ENCODE assay signal across 8 mouse cellular contexts in genomic region chr5:30233042-30233441, GRCm38 (mm10). TPM values are rescaled to one million over a fixed set of nuclear protein-coding genes. Genes with fewer than 3 reads are reported as not detected.
DNase-seq lines count a peak whose midpoint lies in the region; ATAC-seq and TF ChIP-seq lines count a peak whose summit lies in the region.

No protein-coding gene starts in this region.

- no peaks in the 10 kb centered on the region for H3K4me1 ChIP-seq in embryonic facial prominence, embryonic 11.5 days (ENCODE audit: control insufficient read depth, insufficient read depth, low read length)
- H3K4me1 ChIP-seq in intestine, embryonic 16.5 days (ENCODE audit: control insufficient read depth, insufficient read depth, low read length): peaks cover 18% of the 10 kb centered on the region
- H3K4me1 ChIP-seq in stomach, embryonic 15.5 days: peaks cover 13% of the 10 kb centered on the region; the same call in 1 of the 2 replicates

- TF ChIP-seq CTCF in layer of hippocampus, adult 2 months (conservative IDR thresholded peaks at IDR 0.05): no peak

- H3K9me3 ChIP-seq in embryonic facial prominence, embryonic 11.5 days (replicated peaks; ENCODE audit: control insufficient read depth, low read length): no peaks in the 10 kb centered on the region
- peaks cover 5% of the 10 kb centered on the region; the same call in 1 of the 2 replicates for H3K9me3 ChIP-seq in intestine, embryonic 16.5 days (ENCODE audit: control insufficient read depth, low read length)
- H3K9me3 ChIP-seq in stomach, embryonic 15.5 days: no peaks in the 10 kb centered on the region

- H3K79me2 ChIP-seq in macrophage (ENCODE audit: inconsistent target): peaks cover 69% of the 10 kb centered on the region

- H3K36me3 ChIP-seq in embryonic facial prominence, embryonic 11.5 days (replicated peaks; ENCODE audit: control insufficient read depth, insufficient read depth, low read depth, low read length): no peaks in the 10 kb centered on the region
- H3K36me3 ChIP-seq in intestine, embryonic 16.5 days (ENCODE audit: control insufficient read depth, insufficient read depth, low read length): 0 out of 2 replicates have a peak, but pooled peaks cover 3% of the 10 kb centered on the region
- no peaks in the 10 kb centered on the region for H3K36me3 ChIP-seq in macrophage (ENCODE audit: inconsistent target)
- H3K36me3 ChIP-seq in stomach, embryonic 15.5 days: no peaks in the 10 kb centered on the region

- peak overlapping the region; percentile 93 for H3K4me3 ChIP-seq in layer of hippocampus, adult 2 months
- H3K4me3 ChIP-seq in embryonic facial prominence, embryonic 11.5 days (ENCODE audit: low read depth, low read length): peak overlapping the region; percentile 86
- peak overlapping the region; percentile 91 for H3K4me3 ChIP-seq in intestine, embryonic 16.5 days (ENCODE audit: low read length)
- H3K4me3 ChIP-seq in macrophage (ENCODE audit: inconsistent target): peak overlapping the region; percentile 77
- peak overlapping the region; percentile 87 for H3K4me3 ChIP-seq in stomach, embryonic 15.5 days (replicated peaks)

- H3K9ac ChIP-seq in embryonic facial prominence, embryonic 11.5 days (replicated peaks; ENCODE audit: low read length): peak overlapping the region; percentile 85
- peak overlapping the region; percentile 93 for H3K9ac ChIP-seq in intestine, embryonic 16.5 days (ENCODE audit: low read depth, low read length)
- peak overlapping the region; percentile 75 for H3K9ac ChIP-seq in stomach, embryonic 15.5 days

- intact Hi-C loops in gastrocnemius, postnatal 14 days (cut with DNase I; ENCODE audit: low total_unique reads): no loop called here

- peak in 1 of 2 experiments; percentile 1 for DNase-seq in layer of hippocampus, adult 2 months (ENCODE audit: low spot score in 2 of 2)
- no peak for DNase-seq in layer of hippocampus, adult 9-11 months
- peak; percentile 64 for DNase-seq in MEL-GATA-1-ER (ENCODE audit: extremely low read depth, low read depth)
- peak; percentile 52 for DNase-seq in embryonic facial prominence, embryonic 11.5 days (ENCODE audit: low spot score)
- no peak for DNase-seq in gastrocnemius, postnatal 14 days

- peak overlapping the region; percentile 92 for H3K27ac ChIP-seq in layer of hippocampus, adult 2 months
- peak overlapping the region; percentile 79 for H3K27ac ChIP-seq in embryonic facial prominence, embryonic 11.5 days (replicated peaks; ENCODE audit: low read depth, low read length)
- peak overlapping the region; percentile 94 for H3K27ac ChIP-seq in intestine, embryonic 16.5 days (ENCODE audit: low read length)
- no peak overlapping the region for H3K27ac ChIP-seq in macrophage
- H3K27ac ChIP-seq in stomach, embryonic 15.5 days: peak overlapping the region; percentile 92

- peak overlapping the region; percentile 74 for H3K4me2 ChIP-seq in embryonic facial prominence, embryonic 11.5 days (ENCODE audit: low read depth, low read length)
- peak overlapping the region; percentile 74 for H3K4me2 ChIP-seq in intestine, embryonic 16.5 days (ENCODE audit: low read depth, low read length)
- H3K4me2 ChIP-seq in stomach, embryonic 15.5 days: peak overlapping the region; percentile 75

- H3K27me3 ChIP-seq in embryonic facial prominence, embryonic 11.5 days (ENCODE audit: control insufficient read depth, insufficient read depth, low read length): no peaks in the 10 kb centered on the region
- H3K27me3 ChIP-seq in intestine, embryonic 16.5 days (replicated peaks; ENCODE audit: control insufficient read depth, insufficient read depth, low read length): no peaks in the 10 kb centered on the region
- no peaks in the 10 kb centered on the region for H3K27me3 ChIP-seq in stomach, embryonic 15.5 days (replicated peaks)

- no peak for ATAC-seq in embryonic facial prominence, embryonic 11.5 days (replicated peaks; ENCODE audit: insufficient number of reproducible peaks, low FRiP score, low TSS enrichment, low read depth)
- no peak for ATAC-seq in intestine, embryonic 16.5 days
- ATAC-seq in stomach, embryonic 15.5 days (ENCODE audit: insufficient read depth, low FRiP score, low read depth): no peak

- 2% methylated on average over 15 of the region's 15 CpGs for WGBS in embryonic facial prominence, embryonic 11.5 days
- 3% methylated on average over 15 of the region's 15 CpGs for WGBS in intestine, embryonic 16.5 days
- WGBS in macrophage (ENCODE audit: missing documents): 3% methylated on average over 15 of the region's 15 CpGs
- 5% methylated on average over 15 of the region's 15 CpGs for WGBS in stomach, embryonic 15.5 days

RNA-seq across cellular contexts. Expression of gene Selenoi, which starts 0.7 kb away (rescaled TPM):
- total RNA-seq in layer of hippocampus, adult 2 months (2021): 10 to 100 TPM; 34.9 to 35.3 TPM
- 18.7 and 19.9 TPM in 2 replicates for polyA plus RNA-seq in embryonic facial prominence, embryonic 11.5 days (2014; fragmentation: Nextera tagmentation; extraction: Ambion mirVana)
- polyA plus RNA-seq in intestine, embryonic 16.5 days (2015; fragmentation: Nextera tagmentation; extraction: Ambion mirVana): 52.2 and 57.8 TPM in 2 replicates
- total RNA-seq in macrophage (2018; cell fraction: chromatin; rRNA removed): 10 to 100 TPM in 16 of 26 experiments, 1 to 10 TPM in 10; 2.5 to 32.6 (median 14.8) TPM
- 10 to 100 TPM in 2 of 26 experiments, 1 to 10 TPM in 24; 3.9 to 11.5 (median 6.7) TPM for total RNA-seq in macrophage (2018; cell fraction: cytosol; rRNA removed)
- 10 to 100 TPM in 15 of 26 experiments, 1 to 10 TPM in 11; 5.1 to 33.3 (median 13.0) TPM for total RNA-seq in macrophage (2018; cell fraction: nucleus; rRNA removed)
- 4.8 to 9.1 TPM (median 7.1 TPM) in 3 replicates for polyA plus RNA-seq in macrophage (2018)
- polyA plus RNA-seq in stomach, embryonic 15.5 days (2015; fragmentation: Nextera tagmentation; extraction: Ambion mirVana): 22.3 and 24.6 TPM in 2 replicates
- 10 to 100 TPM in 1 of 2 experiments, 1 to 10 TPM in 1; 9.0 to 11.2 TPM for total RNA-seq in gastrocnemius, postnatal 14 days (2021)

RNA-seq across cellular contexts. Expression of gene Adgrf3, which starts 27.5 kb away (rescaled TPM):
- not detected for total RNA-seq in layer of hippocampus, adult 2 months (2021)
- not detected in 2 replicates for polyA plus RNA-seq in embryonic facial prominence, embryonic 11.5 days (2014; fragmentation: Nextera tagmentation; extraction: Ambion mirVana)
- polyA plus RNA-seq in intestine, embryonic 16.5 days (2015; fragmentation: Nextera tagmentation; extraction: Ambion mirVana): 0.15 and 0.29 TPM in 2 replicates
- under 1 TPM in 2 of 26 experiments, not detected in 24; 0.22 to 0.29 TPM for total RNA-seq in macrophage (2018; cell fraction: chromatin; rRNA removed)
- under 1 TPM in 11 of 26 experiments, not detected in 15; 0.04 to 0.33 (median 0.07) TPM for total RNA-seq in macrophage (2018; cell fraction: cytosol; rRNA removed)
- under 1 TPM in 6 of 26 experiments, not detected in 20; 0.19 to 0.37 (median 0.27) TPM for total RNA-seq in macrophage (2018; cell fraction: nucleus; rRNA removed)
- polyA plus RNA-seq in macrophage (2018): not detected in 3 replicates
- polyA plus RNA-seq in stomach, embryonic 15.5 days (2015; fragmentation: Nextera tagmentation; extraction: Ambion mirVana): 0.33 and 0.34 TPM in 2 replicates
- total RNA-seq in gastrocnemius, postnatal 14 days (2021): not detected

RNA-seq across cellular contexts. Expression of gene Drc1, which starts 48.1 kb away (rescaled TPM):
- total RNA-seq in layer of hippocampus, adult 2 months (2021): 1 to 10 TPM; 7.6 to 8.6 TPM
- 0.20 and 0.21 TPM in 2 replicates for polyA plus RNA-seq in embryonic facial prominence, embryonic 11.5 days (2014; fragmentation: Nextera tagmentation; extraction: Ambion mirVana)
- 1.2 and 1.8 TPM in 2 replicates for polyA plus RNA-seq in intestine, embryonic 16.5 days (2015; fragmentation: Nextera tagmentation; extraction: Ambion mirVana)
- not detected for total RNA-seq in macrophage (2018; cell fraction: chromatin; rRNA removed)
- total RNA-seq in macrophage (2018; cell fraction: cytosol; rRNA removed): not detected
- not detected for total RNA-seq in macrophage (2018; cell fraction: nucleus; rRNA removed)
- not detected in 3 replicates for polyA plus RNA-seq in macrophage (2018)
- polyA plus RNA-seq in stomach, embryonic 15.5 days (2015; fragmentation: Nextera tagmentation; extraction: Ambion mirVana): 0.90 and 1.4 TPM in 2 replicates
- total RNA-seq in gastrocnemius, postnatal 14 days (2021): under 1 TPM in 1 of 2 experiments, not detected in 1; 0.29 TPM

Comparison
In these comparisons a context has a peak if more than half of its experiments do, and no peak if none do; other contexts are left out.
1. DNase-seq: peak in MEL-GATA-1-ER (single experiment) and embryonic facial prominence, embryonic 11.5 days (single experiment); none in layer of hippocampus, adult 9-11 months (single experiment) and gastrocnemius, postnatal 14 days (single experiment).
2. Peak in every context shown above with its lines, with median percentiles within 50 percentile points of each other: H3K4me3 ChIP-seq, H3K4me2 ChIP-seq and H3K9ac ChIP-seq.